Mouse (Mus musculus) spleen, adult 10 weeks (tissue): Measurements from ENCODE around the gene Atp8b5. TPM values are rescaled to one million over a fixed set of nuclear protein-coding genes. Genes with fewer than 3 reads are reported as not detected.

Experiments
- polyA plus RNA-seq: library from polyadenylated mRNA; stranded (reverse); fragments of 350-450 nt; fragmentation: Illumina TruSeq; extraction: RNeasy Lipid Tissue Mini Kit (QIAGEN cat#74804); gene quantifications from one replicate; pipeline ENCODE4 v1.2.3, GENCODE M21; 2015; ENCODE audit warnings: low replicate concordance; ENCODE audit not compliant: insufficient read depth

The Atp8b5 gene
- polyA plus RNA-seq, result 0.19 TPM

DNA sequence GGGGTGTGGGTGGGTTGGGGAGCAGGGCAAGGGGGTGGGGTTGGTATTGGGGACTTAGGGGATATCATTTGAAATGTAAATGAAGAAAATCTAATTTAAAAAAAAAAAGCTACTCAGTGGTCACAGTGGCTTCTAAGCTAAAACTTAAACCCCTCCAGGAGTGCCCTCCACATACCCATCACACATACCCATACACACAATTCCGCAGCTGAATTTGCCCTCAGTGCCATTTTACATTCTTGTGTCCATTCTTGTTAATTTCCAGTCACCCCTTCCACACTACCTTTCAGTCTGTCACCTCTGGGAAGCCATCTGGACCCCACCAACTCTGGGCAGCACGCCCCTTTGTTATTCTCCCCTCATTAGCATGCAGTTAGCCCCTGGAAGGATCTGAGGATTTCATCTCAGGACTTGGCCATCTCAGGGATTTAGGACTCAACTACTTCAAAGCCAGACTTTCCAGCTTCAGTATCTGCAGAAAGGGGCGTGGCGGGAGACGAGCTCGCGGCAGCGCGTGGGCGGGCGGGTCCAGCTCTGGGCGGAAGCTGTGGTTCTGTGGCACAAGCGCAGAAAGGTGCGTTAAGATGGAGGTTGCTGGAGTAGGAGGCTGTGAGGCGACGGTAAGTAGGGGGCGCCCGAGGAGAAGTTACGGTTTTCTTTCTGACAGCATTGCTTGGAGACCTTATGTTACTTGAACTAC is at the start of gene Atp8b5:
TSS of gene Atp8b5 (plus strand) at position 537 of the 700 bp plus-strand sequence.

DNA sequence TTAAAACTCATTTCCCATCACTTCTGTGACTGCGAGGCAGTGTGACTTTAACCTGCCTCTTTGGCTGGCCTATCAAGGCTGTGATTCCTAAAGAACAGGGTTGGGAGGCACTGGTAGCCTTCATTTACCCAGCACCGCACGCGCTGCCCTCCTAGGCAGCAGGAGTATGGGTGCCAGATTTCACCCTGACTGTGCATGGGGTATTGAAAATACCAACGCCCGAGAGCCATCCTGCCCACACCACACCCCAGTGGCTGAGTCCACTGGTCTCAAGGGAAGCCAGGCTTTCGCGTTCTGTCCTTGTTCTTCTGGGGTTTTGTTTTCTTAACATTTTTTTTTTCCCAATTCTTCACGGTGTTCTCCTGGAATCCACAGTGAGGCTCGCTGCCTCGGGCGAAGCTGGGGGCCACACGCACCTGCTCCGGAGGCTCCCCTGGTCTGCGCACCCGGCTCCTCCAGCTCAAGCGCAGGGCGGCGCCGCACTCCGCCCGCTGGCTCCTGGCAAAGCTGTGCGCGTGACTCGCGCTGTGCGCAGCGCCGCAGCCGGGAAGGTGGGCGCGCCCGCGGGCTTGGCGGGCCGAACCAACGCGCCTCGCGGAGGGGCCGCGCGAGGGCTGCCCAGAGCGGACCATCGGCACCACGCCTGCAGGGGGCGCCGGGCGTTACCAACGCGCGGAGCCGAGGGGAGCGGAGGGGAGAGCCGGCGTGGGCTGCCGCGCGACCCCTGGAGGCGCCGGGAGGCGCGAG is 114.6 kb downstream of the Atp8b5 start, which contains the start of gene Rusc2:
TSS of gene Rusc2 (plus strand) at position 572 of the 747 bp plus-strand sequence.

Other genes with a start within 250 kb of the Atp8b5 start
- gene Pigo, start 241.3 kb upstream of the Atp8b5 start, polyA plus RNA-seq, result 12.9 TPM
- 64.6 TPM for gene Stoml2, start 235.4 kb upstream of the Atp8b5 start, polyA plus RNA-seq
- gene Fam214b, start 220.9 kb upstream of the Atp8b5 start, polyA plus RNA-seq, result 15.0 TPM
- gene Unc13b, start 208.2 kb upstream of the Atp8b5 start, polyA plus RNA-seq, result 1.6 TPM
- 1.6 TPM for gene Rusc2, start 114.8 kb downstream of the Atp8b5 start, polyA plus RNA-seq
- gene Fam166b, start 162.0 kb downstream of the Atp8b5 start, polyA plus RNA-seq, result not detected
- gene Tesk1, start 174.8 kb downstream of the Atp8b5 start, polyA plus RNA-seq, result 6.2 TPM
- gene Cd72, start 187.5 kb downstream of the Atp8b5 start, polyA plus RNA-seq, result 389 TPM
- 11.4 TPM for gene Sit1, start 216.6 kb downstream of the Atp8b5 start, polyA plus RNA-seq
- 47.6 TPM for gene Ccdc107, start 225.7 kb downstream of the Atp8b5 start, polyA plus RNA-seq
- gene Arhgef39, start 232.5 kb downstream of the Atp8b5 start, polyA plus RNA-seq, result 9.4 TPM
- gene Car9, start 239.8 kb downstream of the Atp8b5 start, polyA plus RNA-seq, result 2.7 TPM